Mouse (Mus musculus) MEL (cell line): ENCODE data around the gene Celf2. TPM values are rescaled to one million over a fixed set of nuclear protein-coding genes. Genes with fewer than 3 reads are reported as not detected.

Source experiments
- DNase-seq: peaks from one replicate; pipeline ENCODE4 v3.0.0; 2011; ENCODE audit warnings: low read depth, low spot score
- H3K27ac ChIP-seq: 2 replicates; pipeline ENCODE4 v1.5.1; 2012; ENCODE audit warnings: low read depth, mild to moderate bottlenecking, control low read depth, low read length, moderate library complexity; ENCODE audit not compliant: control insufficient read depth
- H3K27me3 ChIP-seq, 2 experiments: fragments of 150-350 bp in 1 of 2; sonication (generic) in 1 of 2; 2 replicates each; pipeline ENCODE4 v1.6.1; 2012; ENCODE audit warnings: low read length in 2 of 2, mild to moderate bottlenecking in 2 of 2, improper control_type of control experiment in 1 of 2, moderate library complexity in 1 of 2; ENCODE audit not compliant: insufficient read depth in 2 of 2, control insufficient read depth in 1 of 2
- H3K36me3 ChIP-seq, 2 experiments: 2 replicates each; pipeline ENCODE4 v1.6.1; 2012 to 2014; ENCODE audit warnings: low read length in 2 of 2, improper control_type of control experiment in 1 of 2, inconsistent platforms in 1 of 2, mild to moderate bottlenecking in 1 of 2; ENCODE audit not compliant: insufficient read depth in 2 of 2, control insufficient read depth in 1 of 2
- H3K4me1 ChIP-seq, 2 experiments: fragments of 150-350 bp in 1 of 2; sonication (generic) in 1 of 2; 2 replicates each; pipeline ENCODE4 v1.6.1; 2012; ENCODE audit warnings: low read length in 2 of 2, improper control_type of control experiment in 1 of 2, mild to moderate bottlenecking in 1 of 2; ENCODE audit not compliant: insufficient read depth in 2 of 2, control insufficient read depth in 1 of 2
- H3K4me3 ChIP-seq, 2 experiments: fragments of 150-350 bp in 1 of 2; sonication (generic) in 1 of 2; 2 replicates each; pipeline ENCODE4 v1.5.1; 2012; ENCODE audit warnings: low read depth in 2 of 2, low read length in 2 of 2, mild to moderate bottlenecking in 2 of 2, moderate library complexity in 2 of 2, control low read depth in 1 of 2, improper control_type of control experiment in 1 of 2; ENCODE audit not compliant: control insufficient read depth in 1 of 2, insufficient read depth in 1 of 2
- H3K79me2 ChIP-seq: 2 replicates; pipeline ENCODE4 v1.6.1; 2012; ENCODE audit warnings: mild to moderate bottlenecking, low read length, moderate library complexity; ENCODE audit not compliant: control insufficient read depth, poor library complexity, insufficient read depth
- H3K9ac ChIP-seq: 2 replicates; pipeline ENCODE4 v1.6.1; 2012; ENCODE audit warnings: low read depth, mild to moderate bottlenecking, control low read depth, low read length, moderate library complexity; ENCODE audit not compliant: control insufficient read depth, poor library complexity, severe bottlenecking
- H3K9me3 ChIP-seq: fragments of 150-350 bp; sonication (generic); replicated peaks from 2 replicates; pipeline ENCODE4 v1.6.1; 2012; ENCODE audit warnings: mild to moderate bottlenecking, low read length, improper control_type of control experiment, moderate library complexity; ENCODE audit not compliant: insufficient read depth
- CHD1 ChIP-seq: IDR thresholded peaks from 2 replicates; pipeline ENCODE4 v1.6.1; 2012; ENCODE audit warnings: low read depth, mild to moderate bottlenecking, inconsistent platforms, low read length, improper control_type of control experiment
- CHD2 ChIP-seq: IDR thresholded peaks from 2 replicates; pipeline ENCODE4 v1.6.1; 2011; ENCODE audit warnings: low read length, improper control_type of control experiment
- CTCF ChIP-seq, 3 experiments: IDR thresholded peaks in 2 of 3; conservative IDR thresholded peaks in 1 of 3; 2 replicates each; pipeline ENCODE4 v1.5.1; 2011 to 2012; ENCODE audit warnings: low read length in 3 of 3, low read depth in 2 of 3, mild to moderate bottlenecking in 2 of 3, improper control_type of control experiment in 1 of 3, inconsistent platforms in 1 of 3, mixed read lengths in 1 of 3, moderate library complexity in 1 of 3; ENCODE audit not compliant: control insufficient read depth in 1 of 3, insufficient read depth in 1 of 3, poor library complexity in 1 of 3, severe bottlenecking in 1 of 3
- E2F4 ChIP-seq: IDR thresholded peaks from 2 replicates; pipeline ENCODE4 v1.6.1; 2011; ENCODE audit warnings: low read depth, low read length, improper control_type of control experiment, borderline replicate concordance
- GABPA ChIP-seq: IDR thresholded peaks from 2 replicates; pipeline ENCODE4 v1.6.1; 2012; ENCODE audit warnings: low read depth, mild to moderate bottlenecking, inconsistent platforms, low read length, improper control_type of control experiment, moderate library complexity
- GATA1 ChIP-seq: IDR thresholded peaks from 2 replicates; pipeline ENCODE4 v1.6.1; 2011; ENCODE audit warnings: low read depth, low read length, improper control_type of control experiment
- JUND ChIP-seq: IDR thresholded peaks from 2 replicates; pipeline ENCODE4 v1.6.1; 2011; ENCODE audit warnings: low read depth, mild to moderate bottlenecking, improper control_type of control experiment, low read length
- KAT2A ChIP-seq: conservative IDR thresholded peaks from 2 replicates; pipeline ENCODE4 v1.6.1; 2012; ENCODE audit warnings: low read depth, low read length, improper control_type of control experiment, inconsistent platforms
- MAFK ChIP-seq: IDR thresholded peaks from 2 replicates; pipeline ENCODE4 v1.6.1; 2011; ENCODE audit warnings: low read depth, mild to moderate bottlenecking, low read length, improper control_type of control experiment, borderline replicate concordance
- MAX ChIP-seq: IDR thresholded peaks from 2 replicates; pipeline ENCODE4 v1.6.1; 2011; ENCODE audit warnings: low read length, improper control_type of control experiment
- MAZ ChIP-seq: IDR thresholded peaks from 2 replicates; pipeline ENCODE4 v1.6.1; 2012; ENCODE audit warnings: low read depth, mild to moderate bottlenecking, inconsistent platforms, low read length, improper control_type of control experiment
- MEF2A ChIP-seq: IDR thresholded peaks from 2 replicates; pipeline ENCODE4 v1.6.1; 2014; ENCODE audit warnings: low read depth, mild to moderate bottlenecking, inconsistent platforms, low read length, improper control_type of control experiment; ENCODE audit not compliant: poor library complexity, insufficient replicate concordance, severe bottlenecking; ENCODE audit errors: extremely low read depth
- MXI1 ChIP-seq: IDR thresholded peaks from 2 replicates; pipeline ENCODE4 v1.6.1; 2011; ENCODE audit warnings: mild to moderate bottlenecking, low read depth, low read length, improper control_type of control experiment
- MYC ChIP-seq: IDR thresholded peaks from 2 replicates; pipeline ENCODE4 v1.6.1; 2011; ENCODE audit warnings: low read depth, mild to moderate bottlenecking, low read length, improper control_type of control experiment, moderate library complexity
- NRF1 ChIP-seq: IDR thresholded peaks from 2 replicates; pipeline ENCODE4 v1.6.1; 2014; ENCODE audit warnings: low read depth, mild to moderate bottlenecking, inconsistent platforms, low read length, improper control_type of control experiment, moderate library complexity; ENCODE audit not compliant: poor library complexity, insufficient read depth, severe bottlenecking
- POLR2AphosphoS2 ChIP-seq: IDR thresholded peaks from 2 replicates; pipeline ENCODE4 v1.6.1; 2011; ENCODE audit warnings: low read length, improper control_type of control experiment
- RAD21 ChIP-seq: IDR thresholded peaks from 2 replicates; pipeline ENCODE4 v1.6.1; 2011; ENCODE audit warnings: mild to moderate bottlenecking, low read depth, low read length, improper control_type of control experiment
- SMC3 ChIP-seq: IDR thresholded peaks from 2 replicates; pipeline ENCODE4 v1.6.1; 2011; ENCODE audit warnings: low read depth, low read length, improper control_type of control experiment
- TBP ChIP-seq: IDR thresholded peaks from 2 replicates; pipeline ENCODE4 v1.8.0; 2011; ENCODE audit warnings: low read depth, low read length, improper control_type of control experiment
- TCF12 ChIP-seq: IDR thresholded peaks from 2 replicates; pipeline ENCODE4 v1.6.1; 2014; ENCODE audit warnings: low read depth, mild to moderate bottlenecking, inconsistent platforms, low read length, improper control_type of control experiment, moderate library complexity
- ZC3H11A ChIP-seq: IDR thresholded peaks from 2 replicates; pipeline ENCODE4 v1.6.1; 2012; ENCODE audit warnings: low read depth, mild to moderate bottlenecking, inconsistent platforms, low read length, improper control_type of control experiment
- ZKSCAN1 ChIP-seq: IDR thresholded peaks from 2 replicates; pipeline ENCODE4 v1.6.1; 2012; ENCODE audit warnings: low read depth, mild to moderate bottlenecking, inconsistent platforms, low read length, improper control_type of control experiment, moderate library complexity
- ZNF384 ChIP-seq: IDR thresholded peaks from 2 replicates; pipeline ENCODE4 v1.6.1; 2012; ENCODE audit warnings: low read depth, mild to moderate bottlenecking, inconsistent platforms, low read length, improper control_type of control experiment
- polyA plus RNA-seq, 2 experiments: library from polyadenylated mRNA; stranded (reverse) in 1 of 2; unstranded in 1 of 2; fragments of >175 nt in 1 of 2; fragments of >200 nt in 1 of 2; gene quantifications; 2 replicates each; pipeline versions ENCODE4 v1.2.1 to v1.2.4; 2012; ENCODE audit warnings: low replicate concordance in 2 of 2, low read depth in 1 of 2; ENCODE audit not compliant: insufficient read length in 2 of 2, insufficient read depth in 1 of 2, missing spikeins in 1 of 2
- total RNA-seq: library from RNA; depleted of rRNA; stranded (reverse); fragments of 300-350 nt; gene quantifications from 2 replicates; pipeline ENCODE4 v1.2.3, GENCODE M21; 2012

The Celf2 gene
- total and polyA plus RNA-seq, 3 experiments = 8.9 to 16.7 TPM; not detected in 1

DNA sequence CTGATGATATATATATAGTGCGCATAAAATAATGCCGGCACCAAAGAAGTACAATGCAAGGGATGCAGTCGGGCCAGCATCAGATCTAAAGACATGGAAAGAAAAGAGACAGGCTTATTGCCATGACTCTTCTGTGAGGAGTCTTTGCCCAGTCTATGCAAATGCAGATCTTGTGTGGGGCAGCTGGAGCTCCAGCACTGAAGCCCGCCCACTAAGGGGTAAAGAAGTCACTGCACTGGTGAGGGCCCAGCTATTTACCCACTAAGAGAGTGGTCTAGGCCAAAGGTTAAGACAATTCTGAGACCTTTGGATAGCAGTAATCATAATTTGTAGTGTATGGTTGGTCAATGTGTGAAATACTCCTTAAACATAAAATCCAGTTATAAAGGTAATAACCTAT is 643.6 kb downstream of the Celf2 start:
- Histone ChIP-seq H3K4me3 (no peak overlapping the region), H3K4me1 (no peaks in the 10 kb centered on the region), H3K9ac (no peak overlapping the region), H3K9me3 (no peaks in the 10 kb centered on the region), H3K27ac (no peak overlapping the region), H3K36me3 (no peaks in the 10 kb centered on the region), H3K27me3 (peaks cover 0 to 2% of the 10 kb centered on the region in 2 experiments; a peak in 1 of 4 replicates), H3K79me2 (no peaks in the 10 kb centered on the region)
- DNase-seq = no peak
- TF ChIP-seq MAFK (no peak), MEF2A (no peak), CHD1 (no peak), MAZ (no peak)

DNA sequence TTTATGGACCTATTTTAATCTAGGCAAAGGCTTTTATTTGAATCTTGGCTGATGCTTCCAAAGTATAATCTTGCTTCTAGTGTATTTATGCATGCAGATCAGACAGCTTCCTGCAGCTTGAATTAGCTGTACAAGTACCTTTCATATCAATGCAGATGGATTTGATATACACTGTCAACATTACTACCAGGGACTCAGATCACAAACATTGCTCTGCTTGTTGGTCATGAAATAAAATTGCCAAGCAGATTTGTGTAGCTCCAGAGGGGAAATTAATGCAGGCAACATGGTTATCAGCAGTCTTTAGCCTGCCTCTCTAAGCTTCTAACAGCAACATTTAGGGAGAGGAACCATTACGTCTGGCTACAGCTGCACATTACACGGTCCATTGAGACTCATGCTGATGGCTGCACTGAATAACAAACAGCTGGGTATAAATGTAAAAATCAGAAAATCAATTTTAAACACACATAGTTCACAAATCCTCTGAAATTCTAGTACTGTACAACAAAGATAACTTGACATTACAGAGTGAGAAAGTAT is 659.2 kb downstream of the Celf2 start:
- no peak for TF ChIP-seq CHD2
- TF ChIP-seq CTCF (IDR thresholded peaks at IDR 0.05 in 2 of 3, conservative IDR thresholded peaks at IDR 0.05 in 1 of 3; ENCODE audit: control insufficient read depth in 1 of 3, insufficient read depth in 1 of 3, low read depth in 2 of 3, low read length in 3 of 3, poor library complexity in 1 of 3, severe bottlenecking in 1 of 3) = no peak
- no peak for TF ChIP-seq JUND
- no peak for TF ChIP-seq ZNF384
- TF ChIP-seq TBP = no peak
- no peak for TF ChIP-seq KAT2A
- TF ChIP-seq POLR2AphosphoS2 = no peak
- no peak for TF ChIP-seq TCF12
- TF ChIP-seq CHD1 = no peak
- TF ChIP-seq MAFK = no peak
- no peak for TF ChIP-seq ZKSCAN1
- Histone ChIP-seq H3K9ac (no peak overlapping the region), H3K4me1 (no peaks in the 10 kb centered on the region), H3K27me3 (no peaks in the 10 kb centered on the region; a peak in 2 of 4 replicates), H3K27ac (no peak overlapping the region), H3K36me3 (no peaks in the 10 kb centered on the region), H3K9me3 (no peaks in the 10 kb centered on the region), H3K4me3 (no peak overlapping the region), H3K79me2 (no peaks in the 10 kb centered on the region)
- no peak for DNase-seq

DNA sequence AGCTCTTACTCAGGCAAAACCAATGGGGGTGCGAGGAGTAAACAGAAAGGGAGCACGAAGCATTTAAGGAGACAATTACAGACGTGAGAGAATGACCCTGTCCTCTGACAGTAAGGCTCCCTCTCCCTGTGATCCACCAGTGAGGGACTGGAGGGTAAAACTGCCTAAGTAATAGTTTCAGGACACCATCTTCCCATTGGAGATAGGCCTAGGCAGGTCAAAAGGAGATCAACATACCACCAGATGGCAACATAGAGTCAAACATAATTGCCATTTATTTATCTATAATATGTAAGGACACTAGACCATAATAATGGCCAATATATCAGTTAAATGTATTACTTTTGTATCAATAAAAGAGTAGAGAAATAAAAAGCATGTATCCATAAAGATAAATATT is 660.0 kb downstream of the Celf2 start:
- Histone ChIP-seq H3K27me3 (no peaks in the 10 kb centered on the region; a peak in 2 of 4 replicates), H3K79me2 (no peaks in the 10 kb centered on the region), H3K27ac (no peak overlapping the region), H3K36me3 (no peaks in the 10 kb centered on the region), H3K9me3 (no peaks in the 10 kb centered on the region), H3K4me1 (no peaks in the 10 kb centered on the region), H3K9ac (no peak overlapping the region), H3K4me3 (no peak overlapping the region)
- DNase-seq = peak; percentile 31
- TF ChIP-seq CTCF (IDR thresholded peaks at IDR 0.05 in 2 of 3, conservative IDR thresholded peaks at IDR 0.05 in 1 of 3; ENCODE audit: control insufficient read depth in 1 of 3, insufficient read depth in 1 of 3, low read depth in 2 of 3, low read length in 3 of 3, poor library complexity in 1 of 3, severe bottlenecking in 1 of 3) (peak in 2 of 3 experiments; percentile 22 to 51; a peak in 2 of 6 replicates), E2F4 (no peak), MAFK (no peak), ZC3H11A (0 out of 2 replicates have a peak, but pooled peaks have one; percentile 5), GABPA (no peak), MAX (no peak), NRF1 (no peak), GATA1 (no peak), MXI1 (no peak), RAD21 (peak; percentile 49), KAT2A (no peak), MYC (no peak), SMC3 (peak; percentile 72), ZNF384 (no peak)
